Mouse (Mus musculus): ENCODE results near the gene Secisbp2. TPM values are rescaled to one million over a fixed set of nuclear protein-coding genes. Genes with fewer than 3 reads are reported as not detected.

The Secisbp2 gene
- polyA plus RNA-seq, 1 experiment from 2014 or later: 32.0 TPM

- no peak for ATAC-seq (ENCODE audit: low FRiP score, low read depth)
- Histone ChIP-seq H3K4me1 (replicated peaks) (no peaks in the 10 kb centered on the region), H3K36me3 (peaks cover 75% of the 10 kb centered on the region), H3K9me3 (no peaks in the 10 kb centered on the region), H3K9ac (no peak overlapping the region), H3K4me3 (no peak overlapping the region), H3K27ac (replicated peaks) (no peak overlapping the region), H3K4me2 (no peak overlapping the region), H3K27me3 (no peaks in the 10 kb centered on the region)
- 69% methylated on average over 4 of the region's 4 CpGs for WGBS
These were observed 25.1 kb downstream of the Secisbp2 start for GRCm38 (mm10) chr13:51676641-51677040.

GRCm38 (mm10) chr13:51677041-51677440 lies 25.5 kb downstream of the Secisbp2 start:
- H3K9ac ChIP-seq: no peak overlapping the region
- H3K4me1 ChIP-seq (replicated peaks): no peaks in the 10 kb centered on the region
- H3K36me3 ChIP-seq: peaks cover 76% of the 10 kb centered on the region
- H3K27me3 ChIP-seq: no peaks in the 10 kb centered on the region
- H3K4me3 ChIP-seq: no peak overlapping the region
- H3K9me3 ChIP-seq: no peaks in the 10 kb centered on the region
- WGBS: 96% methylated on average over 12 of the region's 12 CpGs
- no peak overlapping the region for H3K4me2 ChIP-seq
- ATAC-seq (ENCODE audit: low FRiP score, low read depth): no peak
- no peak overlapping the region for H3K27ac ChIP-seq (replicated peaks)

- Histone ChIP-seq H3K4me3 (no peak overlapping the region), H3K27ac (replicated peaks) (no peak overlapping the region), H3K27me3 (no peaks in the 10 kb centered on the region), H3K9ac (no peak overlapping the region), H3K9me3 (no peaks in the 10 kb centered on the region), H3K4me1 (replicated peaks) (no peaks in the 10 kb centered on the region), H3K36me3 (peaks cover 83% of the 10 kb centered on the region), H3K4me2 (no peak overlapping the region)
- WGBS: 92% methylated on average over 7 of the region's 7 CpGs
- no peak for ATAC-seq (ENCODE audit: low FRiP score, low read depth)
These were observed 26.2 kb downstream of the Secisbp2 start for GRCm38 (mm10) chr13:51677630-51678185.

DNA sequence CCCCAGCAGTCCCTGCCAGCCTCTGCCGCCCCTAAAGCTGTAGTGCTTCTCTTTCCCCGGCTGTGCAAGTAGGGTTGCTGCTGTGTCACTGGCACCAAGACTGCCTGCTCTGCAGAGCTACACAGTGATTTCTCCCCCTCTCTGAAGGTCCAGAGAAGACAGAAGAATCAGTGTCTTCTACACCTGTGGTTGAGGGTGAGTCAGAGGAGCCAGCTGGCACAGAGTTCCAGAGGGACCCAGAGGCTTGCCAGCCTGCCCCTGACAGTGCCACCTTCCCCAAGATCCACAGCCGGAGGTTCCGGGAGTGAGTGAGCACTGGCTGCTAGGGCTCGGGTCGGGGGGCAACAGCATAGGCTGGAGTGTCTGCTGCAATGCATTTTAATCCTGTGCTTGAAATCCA lies 27.2 kb downstream of the Secisbp2 start:
- no peaks in the 10 kb centered on the region for H3K4me1 ChIP-seq (replicated peaks)
- H3K36me3 ChIP-seq: peaks cover 90% of the 10 kb centered on the region
- H3K4me2 ChIP-seq: no peak overlapping the region
- H3K9ac ChIP-seq: no peak overlapping the region
- no peak overlapping the region for H3K4me3 ChIP-seq
- WGBS: 95% methylated on average over 6 of the region's 6 CpGs
- H3K27me3 ChIP-seq: no peaks in the 10 kb centered on the region
- no peak overlapping the region for H3K27ac ChIP-seq (replicated peaks)
- ATAC-seq (ENCODE audit: low FRiP score, low read depth): no peak
- no peaks in the 10 kb centered on the region for H3K9me3 ChIP-seq

DNA sequence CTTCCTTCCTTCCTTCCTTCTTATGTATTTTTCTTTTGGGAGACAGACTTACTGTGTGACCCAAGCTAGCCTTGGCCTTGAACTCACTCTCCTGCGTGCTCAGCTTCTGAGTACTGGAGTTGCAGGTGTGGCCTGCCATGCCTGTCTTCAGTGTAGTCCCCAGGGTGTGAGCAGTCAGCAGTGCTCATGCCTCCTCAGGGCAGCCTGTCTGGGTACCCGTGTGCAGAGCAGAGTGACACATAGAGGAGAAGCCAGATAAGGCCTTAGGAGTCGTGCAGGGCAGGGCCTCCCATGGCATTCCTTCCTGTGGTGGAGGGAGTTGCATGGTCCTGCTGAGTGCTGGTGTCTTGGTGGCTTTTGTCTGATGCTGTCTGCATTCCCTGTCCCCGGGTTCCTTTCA lies 27.8 kb downstream of the Secisbp2 start:
- H3K4me3 ChIP-seq: no peak overlapping the region
- H3K4me2 ChIP-seq: no peak overlapping the region
- no peak overlapping the region for H3K27ac ChIP-seq (replicated peaks)
- 81% methylated on average over 4 of the region's 4 CpGs for WGBS
- no peak overlapping the region for H3K9ac ChIP-seq
- H3K4me1 ChIP-seq (replicated peaks): no peaks in the 10 kb centered on the region
- H3K27me3 ChIP-seq: no peaks in the 10 kb centered on the region
- H3K9me3 ChIP-seq: no peaks in the 10 kb centered on the region
- peaks cover 88% of the 10 kb centered on the region for H3K36me3 ChIP-seq
- no peak for ATAC-seq (ENCODE audit: low FRiP score, low read depth)

- peaks cover 91% of the 10 kb centered on the region for H3K36me3 ChIP-seq
- H3K4me2 ChIP-seq: no peak overlapping the region
- H3K4me1 ChIP-seq (replicated peaks): no peaks in the 10 kb centered on the region
- no peak for ATAC-seq (ENCODE audit: low FRiP score, low read depth)
- no peak overlapping the region for H3K4me3 ChIP-seq
- no peaks in the 10 kb centered on the region for H3K9me3 ChIP-seq
- WGBS: 86% methylated on average over 5 of the region's 5 CpGs
- H3K27me3 ChIP-seq: no peaks in the 10 kb centered on the region
- H3K9ac ChIP-seq: no peak overlapping the region
- no peak overlapping the region for H3K27ac ChIP-seq (replicated peaks)
These were observed 29.6 kb downstream of the Secisbp2 start for GRCm38 (mm10) chr13:51681076-51681475.

GRCm38 (mm10) chr13:51681634-51682033 lies 30.1 kb downstream of the Secisbp2 start:
- ATAC-seq (ENCODE audit: low FRiP score, low read depth): no peak
- H3K4me2 ChIP-seq: no peak overlapping the region

GRCm38 (mm10) chr13:51685290-51685966 lies 33.9 kb downstream of the Secisbp2 start:
- no peak overlapping the region for H3K4me3 ChIP-seq
- no peak overlapping the region for H3K4me2 ChIP-seq
- no peak for ATAC-seq (ENCODE audit: low FRiP score, low read depth)
- WGBS: 91% methylated on average over 7 of the region's 7 CpGs
- no peaks in the 10 kb centered on the region for H3K4me1 ChIP-seq (replicated peaks)
- H3K27ac ChIP-seq (replicated peaks): no peak overlapping the region
- no peak overlapping the region for H3K9ac ChIP-seq
- no peaks in the 10 kb centered on the region for H3K27me3 ChIP-seq
- peaks cover 73% of the 10 kb centered on the region for H3K36me3 ChIP-seq
- H3K9me3 ChIP-seq: no peaks in the 10 kb centered on the region

More at GRCm38 (mm10) chr13:51681634-51682033, 30.1 kb downstream of the Secisbp2 start:
- H3K9me3 ChIP-seq: no peaks in the 10 kb centered on the region
- no peak overlapping the region for H3K4me3 ChIP-seq
- H3K27me3 ChIP-seq: no peaks in the 10 kb centered on the region
- H3K27ac ChIP-seq (replicated peaks): no peak overlapping the region
- no peak overlapping the region for H3K9ac ChIP-seq
- peaks cover 89% of the 10 kb centered on the region for H3K36me3 ChIP-seq
- WGBS: 91% methylated on average over 8 of the region's 8 CpGs
- H3K4me1 ChIP-seq (replicated peaks): no peaks in the 10 kb centered on the region

DNA sequence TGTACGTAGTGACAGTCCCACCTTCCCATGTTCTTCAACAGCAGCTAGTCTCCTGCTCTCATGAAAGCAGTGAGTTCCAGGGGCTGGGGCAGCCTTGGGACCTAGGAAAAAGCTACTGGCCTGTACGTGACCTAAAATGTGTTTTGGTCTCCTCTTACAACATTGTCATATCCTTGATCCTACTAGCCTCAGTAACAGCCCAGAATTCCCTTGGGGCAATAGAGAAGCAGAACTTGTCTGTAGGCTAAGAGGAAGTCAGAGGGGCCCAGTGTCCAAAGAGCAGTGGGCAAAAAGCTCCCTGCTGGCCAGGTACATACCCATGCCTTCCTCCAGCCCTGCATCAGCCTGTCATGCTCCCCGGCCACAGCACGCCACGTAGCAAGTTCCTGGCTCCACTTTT lies 35.5 kb downstream of the Secisbp2 start:
- H3K4me1 ChIP-seq (replicated peaks): no peaks in the 10 kb centered on the region
- no peak for ATAC-seq (ENCODE audit: low FRiP score, low read depth)
- no peaks in the 10 kb centered on the region for H3K9me3 ChIP-seq
- H3K27me3 ChIP-seq: no peaks in the 10 kb centered on the region
- H3K4me2 ChIP-seq: no peak overlapping the region
- H3K27ac ChIP-seq (replicated peaks): no peak overlapping the region
- no peak overlapping the region for H3K9ac ChIP-seq
- WGBS: 97% methylated on average over 5 of the region's 5 CpGs
- no peak overlapping the region for H3K4me3 ChIP-seq
- H3K36me3 ChIP-seq: peaks cover 58% of the 10 kb centered on the region

- Histone ChIP-seq H3K9ac (no peak overlapping the region), H3K4me2 (no peak overlapping the region), H3K4me3 (no peak overlapping the region), H3K27me3 (no peaks in the 10 kb centered on the region), H3K27ac (replicated peaks) (no peak overlapping the region), H3K4me1 (replicated peaks) (no peaks in the 10 kb centered on the region), H3K36me3 (peaks cover 44% of the 10 kb centered on the region), H3K9me3 (no peaks in the 10 kb centered on the region)
- 54% methylated on average over 3 of the region's 3 CpGs for WGBS
- no peak for ATAC-seq (ENCODE audit: low FRiP score, low read depth)
These were observed 37.2 kb downstream of the Secisbp2 start for GRCm38 (mm10) chr13:51688688-51689087.

DNA sequence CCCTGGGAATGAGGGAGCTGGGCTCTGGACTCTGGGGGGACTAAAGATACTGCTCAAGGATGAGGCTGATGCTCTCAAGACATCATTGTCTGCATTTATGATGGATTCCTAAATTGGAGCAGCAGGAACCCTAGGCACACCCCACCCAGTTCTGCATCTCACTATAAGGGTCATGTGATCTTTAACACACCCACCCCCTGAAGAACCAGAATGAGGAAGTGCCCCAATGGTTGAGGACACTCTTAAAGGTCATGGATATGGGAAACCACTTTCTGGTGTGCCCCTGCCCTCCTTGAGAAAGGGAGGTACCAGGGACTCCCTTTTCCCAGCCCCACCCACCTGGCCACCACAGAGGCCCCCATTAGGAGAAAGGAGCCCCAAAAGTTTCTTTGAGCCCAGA lies 45.0 kb downstream of the Secisbp2 start:
- peaks cover 16% of the 10 kb centered on the region for H3K36me3 ChIP-seq
- no peaks in the 10 kb centered on the region for H3K4me1 ChIP-seq (replicated peaks)
- H3K9me3 ChIP-seq: no peaks in the 10 kb centered on the region
- no peak overlapping the region for H3K27ac ChIP-seq (replicated peaks)
- ATAC-seq (ENCODE audit: low FRiP score, low read depth): no peak
- H3K9ac ChIP-seq: no peak overlapping the region
- H3K4me2 ChIP-seq: no peak overlapping the region
- H3K4me3 ChIP-seq: no peak overlapping the region
- no peaks in the 10 kb centered on the region for H3K27me3 ChIP-seq

- WGBS: 88% methylated on average over 6 of the region's 6 CpGs
- Histone ChIP-seq H3K4me1 (replicated peaks) (no peaks in the 10 kb centered on the region), H3K4me3 (no peak overlapping the region), H3K9me3 (no peaks in the 10 kb centered on the region), H3K27me3 (no peaks in the 10 kb centered on the region), H3K27ac (replicated peaks) (no peak overlapping the region), H3K36me3 (peaks cover 18% of the 10 kb centered on the region), H3K4me2 (no peak overlapping the region), H3K9ac (no peak overlapping the region)
- ATAC-seq (ENCODE audit: low FRiP score, low read depth): no peak
These were observed 46.0 kb downstream of the Secisbp2 start for GRCm38 (mm10) chr13:51697455-51697854.

GRCm38 (mm10) chr13:51697897-51698296 lies 46.4 kb downstream of the Secisbp2 start:
- H3K36me3 ChIP-seq: peaks cover 20% of the 10 kb centered on the region
- no peaks in the 10 kb centered on the region for H3K4me1 ChIP-seq (replicated peaks)
- ATAC-seq (ENCODE audit: low FRiP score, low read depth): no peak
- WGBS: 79% methylated on average over 4 of the region's 4 CpGs
- no peak overlapping the region for H3K4me3 ChIP-seq
- H3K27ac ChIP-seq (replicated peaks): no peak overlapping the region
- no peaks in the 10 kb centered on the region for H3K9me3 ChIP-seq
- H3K4me2 ChIP-seq: no peak overlapping the region
- H3K27me3 ChIP-seq: no peaks in the 10 kb centered on the region
- no peak overlapping the region for H3K9ac ChIP-seq

Measured in hindbrain, embryonic 15.5 days (tissue).